Mouse (Mus musculus): ENCODE measurements around the gene Gm12695.

Gm12695 gene

GRCm38 (mm10) chr4:96698218-96698561, 86.8 kb downstream of the Gm12695 start:
- no peak for DNase-seq (ENCODE audit: low spot score in 2 of 2)

GRCm38 (mm10) chr4:96697511-96698217, 87.3 kb downstream of the Gm12695 start:
- peak in 1 of 2 experiments; percentile 28 for DNase-seq (ENCODE audit: low spot score in 2 of 2)

GRCm38 (mm10) chr4:96696614-96697360, 88.2 kb downstream of the Gm12695 start:
- peak in 1 of 2 experiments; percentile 78 for DNase-seq (ENCODE audit: low spot score in 2 of 2)

- no peak for DNase-seq (ENCODE audit: low spot score in 2 of 2)
Observed at GRCm38 (mm10) chr4:96687358-96687803, 97.6 kb downstream of the Gm12695 start.

GRCm38 (mm10) chr4:96683474-96683873, 101.5 kb downstream of the Gm12695 start:
- no peak for DNase-seq (ENCODE audit: low spot score in 2 of 2)

GRCm38 (mm10) chr4:96680966-96681365, 104.0 kb downstream of the Gm12695 start:
- DNase-seq (ENCODE audit: low spot score in 2 of 2) = no peak

- peak in 1 of 2 experiments; percentile 59 for DNase-seq (ENCODE audit: low spot score in 2 of 2)
Observed at GRCm38 (mm10) chr4:96680233-96680632, 104.8 kb downstream of the Gm12695 start.
